Mouse (Mus musculus) spleen, adult 2 months (tissue): ENCODE measurements at regions not wholly inside any gene's neighbourhood (a gene's known extent, or its start where the extent isn't known, plus 50 kb on each side); places are given as distances from the start of the nearest gene placed in this dataset.

ENCODE experiments used
- DNase-seq, 2 experiments: peaks; one replicate each; pipeline versions ENCODE4 v3.0.0 to v3.0.0-alpha.2; 2012 to 2021; ENCODE audit warnings: low spot score in 2 of 2, low read depth in 1 of 2
- H3K27ac ChIP-seq: fragments of 200-500 bp; 2 replicates; pipeline ENCODE4 v1.5.1; 2012; ENCODE audit warnings: low read length, inconsistent platforms; ENCODE audit not compliant: insufficient read depth
- H3K27me3 ChIP-seq: fragments of 200-500 bp; 2 replicates; pipeline ENCODE4 v1.6.1; 2012; ENCODE audit warnings: mild to moderate bottlenecking, moderate library complexity, low read length, inconsistent platforms; ENCODE audit not compliant: control insufficient read depth, insufficient read depth
- H3K36me3 ChIP-seq: fragments of 200-500 bp; 2 replicates; pipeline ENCODE4 v1.6.1; 2012; ENCODE audit warnings: mild to moderate bottlenecking, low read length, inconsistent platforms; ENCODE audit not compliant: control insufficient read depth, insufficient read depth
- H3K4me1 ChIP-seq: fragments of 200-500 bp; 2 replicates; pipeline ENCODE4 v1.6.1; 2011; ENCODE audit warnings: inconsistent platforms; ENCODE audit not compliant: control insufficient read depth, insufficient read depth, insufficient read length
- H3K4me3 ChIP-seq: fragments of 200-500 bp; 2 replicates; pipeline ENCODE4 v1.5.1; 2011; ENCODE audit warnings: mild to moderate bottlenecking, inconsistent platforms; ENCODE audit not compliant: insufficient read depth, insufficient read length; ENCODE audit errors: extremely low read depth
- CTCF ChIP-seq: fragments of 200-500 bp; IDR thresholded peaks from 2 replicates; pipeline ENCODE4 v1.5.1; 2011; ENCODE audit warnings: mild to moderate bottlenecking, inconsistent platforms; ENCODE audit not compliant: insufficient read depth, insufficient read length, insufficient replicate concordance; ENCODE audit errors: extremely low read depth
- POLR2A ChIP-seq: fragments of 200-500 bp; IDR thresholded peaks from 2 replicates; pipeline ENCODE4 v1.6.1; 2011; ENCODE audit warnings: low read depth, low read length, inconsistent platforms
- WGBS: fragments of 180-500 bp; shearing (Covaris S2); methylation state at CpG from one replicate; pipeline ENCODE4 v1.1.7; 2018; 5-methylcytosine and 5-hydroxymethylcytosine counted together

- no peak for DNase-seq
- WGBS: 91% methylated on average over 5 of the region's 5 CpGs
- Histone ChIP-seq H3K27me3 (no peaks in the 10 kb centered on the region), H3K4me3 (no peak overlapping the region), H3K36me3 (no peaks in the 10 kb centered on the region), H3K4me1 (no peaks in the 10 kb centered on the region), H3K27ac (no peak overlapping the region)
- no peak for TF ChIP-seq CTCF
- no peak for TF ChIP-seq POLR2A
These were observed 70.9 kb upstream of the Ptch1 start for GRCm38 (mm10) chr13:63644308-63644707.

- no peak overlapping the region for H3K27ac ChIP-seq
- no peaks in the 10 kb centered on the region for H3K27me3 ChIP-seq
- TF ChIP-seq POLR2A (no peak), CTCF (no peak)
- no peak overlapping the region for H3K4me3 ChIP-seq
- peak in 1 of 2 experiments; percentile 3 for DNase-seq
- H3K4me1 ChIP-seq: no peaks in the 10 kb centered on the region
- 35% methylated on average over 3 of the region's 3 CpGs for WGBS
- no peaks in the 10 kb centered on the region for H3K36me3 ChIP-seq
These were observed 75.8 kb upstream of the Ptch1 start for GRCm38 (mm10) chr13:63649058-63649647.

- TF ChIP-seq CTCF: no peak
- no peak for TF ChIP-seq POLR2A
- H3K27ac ChIP-seq: no peak overlapping the region
- WGBS: 88% methylated on average over 6 of the region's 6 CpGs
- no peaks in the 10 kb centered on the region for H3K27me3 ChIP-seq
- no peaks in the 10 kb centered on the region for H3K36me3 ChIP-seq
- no peak overlapping the region for H3K4me3 ChIP-seq
- DNase-seq: no peak
- H3K4me1 ChIP-seq: no peaks in the 10 kb centered on the region
These were observed 81.1 kb upstream of the Ptch1 start for GRCm38 (mm10) chr13:63654514-63654913.

GRCm38 (mm10) chr13:63657115-63657514 lies 83.7 kb upstream of the Ptch1 start:
- WGBS: 96% methylated on average over 8 of the region's 8 CpGs
- no peaks in the 10 kb centered on the region for H3K4me1 ChIP-seq
- no peak for DNase-seq
- TF ChIP-seq CTCF (no peak), POLR2A (no peak)
- H3K27ac ChIP-seq: no peak overlapping the region
- H3K36me3 ChIP-seq: no peaks in the 10 kb centered on the region
- no peaks in the 10 kb centered on the region for H3K27me3 ChIP-seq
- no peak overlapping the region for H3K4me3 ChIP-seq

GRCm38 (mm10) chr13:63659412-63659811 lies 86.0 kb upstream of the Ptch1 start:
- Histone ChIP-seq H3K4me3 (no peak overlapping the region), H3K36me3 (no peaks in the 10 kb centered on the region), H3K4me1 (no peaks in the 10 kb centered on the region), H3K27ac (no peak overlapping the region), H3K27me3 (no peaks in the 10 kb centered on the region)
- TF ChIP-seq CTCF (no peak), POLR2A (no peak)
- 92% methylated on average over 7 of the region's 7 CpGs for WGBS
- DNase-seq: no peak

- Histone ChIP-seq H3K36me3 (no peaks in the 10 kb centered on the region), H3K27me3 (no peaks in the 10 kb centered on the region), H3K4me3 (no peak overlapping the region), H3K27ac (no peak overlapping the region), H3K4me1 (no peaks in the 10 kb centered on the region)
- TF ChIP-seq POLR2A (no peak), CTCF (no peak)
- WGBS: 74% methylated on average over 4 of the region's 4 CpGs
- no peak for DNase-seq
These were observed 87.0 kb upstream of the Ptch1 start for GRCm38 (mm10) chr13:63660431-63660830.

GRCm38 (mm10) chr13:63668576-63668975 lies 95.2 kb upstream of the Ptch1 start:
- DNase-seq: no peak
- TF ChIP-seq CTCF: no peak
- no peaks in the 10 kb centered on the region for H3K27me3 ChIP-seq
- H3K27ac ChIP-seq: no peak overlapping the region
- no peaks in the 10 kb centered on the region for H3K36me3 ChIP-seq
- no peaks in the 10 kb centered on the region for H3K4me1 ChIP-seq
- H3K4me3 ChIP-seq: no peak overlapping the region
- 77% methylated on average over 4 of the region's 4 CpGs for WGBS
